Mouse (Mus musculus) frontal cortex, postnatal 36 days (tissue): Measurements from ENCODE around the gene Foxo1.

ENCODE experiments used
- DNase-seq, 2 experiments: peaks; one replicate each; pipeline ENCODE4 v3.0.0; 2022; ENCODE audit warnings: low spot score in 2 of 2

The Foxo1 gene

DNA sequence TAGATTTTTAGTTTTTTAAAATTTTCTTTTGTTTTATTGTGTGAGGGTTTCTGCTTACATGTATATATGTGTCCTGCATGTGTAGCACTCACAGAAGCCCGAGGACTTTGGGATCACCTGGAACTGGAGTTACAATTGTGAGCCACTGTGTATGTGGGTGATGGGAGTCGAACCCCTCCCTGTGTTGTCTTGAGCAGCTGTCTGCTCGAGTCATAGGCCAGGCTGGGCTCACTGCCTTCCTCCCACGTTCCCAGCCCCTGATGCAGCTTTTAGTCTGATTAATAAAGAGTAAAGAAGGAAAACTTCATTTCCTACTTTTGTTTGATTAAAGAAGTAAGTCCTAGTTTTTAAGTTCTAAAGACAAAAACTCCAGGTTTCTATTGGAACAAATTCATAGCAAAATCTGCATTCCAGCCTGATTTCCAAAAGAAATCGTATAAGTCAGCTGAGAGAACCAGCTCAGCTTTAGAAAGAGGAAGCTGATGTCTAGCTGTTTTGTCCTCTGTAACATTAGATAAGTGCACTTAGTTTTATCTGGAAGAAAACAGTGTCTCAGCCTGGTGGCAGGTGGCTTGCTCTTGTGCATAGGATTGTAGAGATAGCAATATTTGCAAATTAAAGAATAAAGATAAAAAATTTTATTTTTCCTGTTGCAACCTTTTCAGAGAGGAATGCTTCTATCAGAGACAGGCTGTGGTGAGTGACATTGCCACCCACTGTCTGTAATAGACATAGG is 40.6 kb downstream of the Foxo1 start:
- DNase-seq = no peak

DNA sequence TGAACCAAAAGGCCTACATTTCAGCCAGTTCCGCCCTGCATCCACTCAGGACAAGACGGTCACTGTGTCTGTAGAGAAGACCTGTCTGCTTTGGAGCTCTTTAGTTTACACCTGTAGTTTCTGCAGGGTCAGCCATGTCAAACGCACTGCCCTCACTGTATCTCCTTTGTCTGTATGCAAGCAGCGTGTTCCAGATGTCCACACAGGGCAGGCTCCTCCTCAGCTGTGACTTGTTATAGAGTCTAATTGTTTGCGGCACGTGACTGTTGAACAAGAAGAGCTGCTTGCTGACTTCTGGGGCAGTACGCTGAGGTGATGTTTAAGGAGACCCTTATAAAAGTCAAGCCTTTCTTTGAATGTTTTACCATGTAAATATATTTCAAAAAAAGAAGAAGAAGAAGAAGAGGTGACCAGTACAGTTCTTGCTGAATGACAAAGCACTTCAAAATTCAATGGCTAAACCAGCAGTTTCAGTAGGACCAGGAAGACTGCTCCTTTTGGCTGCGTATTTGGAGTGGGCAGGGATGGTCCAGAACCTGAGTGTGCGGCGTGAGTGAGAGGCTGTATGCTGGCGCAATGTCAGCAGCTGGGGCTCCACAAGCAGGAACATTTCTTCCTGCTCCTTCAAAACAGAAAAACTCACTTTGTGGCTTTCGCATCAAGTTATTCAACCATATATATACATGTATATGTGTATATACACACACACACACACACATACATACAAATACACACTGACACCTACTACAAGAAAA is 52.6 kb downstream of the Foxo1 start:
- no peak for DNase-seq

DNA sequence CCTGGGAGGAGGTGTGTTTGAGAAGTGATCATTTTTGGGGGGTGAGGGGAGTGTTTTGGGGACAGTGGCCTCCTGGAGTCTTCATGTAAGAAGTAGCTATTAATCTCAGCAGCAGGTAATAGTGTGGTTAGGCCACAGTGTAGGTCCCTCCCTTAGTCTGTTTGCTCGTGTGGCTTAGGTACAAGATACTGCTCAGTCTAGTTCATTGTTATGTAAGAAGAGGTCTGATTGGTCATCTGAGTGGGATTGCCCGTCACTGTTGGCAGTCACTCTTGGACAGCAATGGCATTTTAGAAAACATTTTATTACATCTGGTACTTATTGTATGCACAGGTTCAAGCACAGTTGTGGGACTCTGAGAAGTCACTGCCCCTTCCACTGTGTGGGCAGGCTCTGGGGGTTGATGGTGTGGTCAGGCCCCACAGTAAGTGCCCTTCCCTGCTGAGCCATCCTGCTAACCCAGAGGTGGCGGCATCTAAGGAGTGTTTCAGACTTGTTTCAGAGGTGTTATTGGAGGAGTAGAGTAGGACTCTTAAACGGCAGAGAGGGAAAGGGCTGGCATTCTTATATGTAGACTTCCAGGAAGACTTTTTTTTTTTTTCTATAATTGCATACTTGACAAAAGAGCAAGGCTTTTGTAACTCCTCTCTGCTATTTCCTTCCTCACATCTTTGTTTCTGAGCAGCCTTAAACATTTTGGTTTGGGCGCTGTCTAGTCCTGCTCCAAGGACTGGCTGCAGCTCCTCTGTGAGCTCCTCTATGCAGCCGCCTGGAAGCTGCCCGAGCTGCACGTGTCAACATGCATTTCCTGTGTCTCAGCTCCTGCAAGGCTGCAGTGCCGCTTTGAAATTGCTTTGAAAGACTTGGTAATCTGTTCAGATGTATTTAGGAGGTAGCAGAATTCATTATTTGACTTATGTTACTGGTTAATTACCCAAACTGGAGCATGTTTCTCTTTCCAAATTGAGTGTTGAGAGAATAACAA is 54.6 kb downstream of the Foxo1 start:
- no peak for DNase-seq

DNA sequence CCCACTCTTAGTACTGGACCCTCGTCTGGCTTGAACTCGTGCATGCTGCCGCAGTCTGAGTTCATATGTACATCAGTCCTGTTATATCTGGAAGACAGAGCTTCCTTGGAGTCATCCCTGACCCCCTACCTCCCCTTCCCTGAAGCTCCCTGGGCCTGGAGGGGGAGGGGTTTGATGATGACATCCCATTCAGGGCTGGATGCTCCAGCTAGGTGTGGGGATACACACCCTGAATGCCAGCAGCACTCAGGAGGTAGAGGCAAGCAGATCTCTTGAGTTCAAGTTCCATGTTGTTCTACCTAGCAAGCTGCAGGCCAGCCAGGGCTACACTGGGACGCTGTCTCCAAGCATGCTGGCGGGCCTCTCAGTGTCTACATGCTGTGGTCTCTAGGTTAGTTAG is 56.9 kb downstream of the Foxo1 start:
- DNase-seq = no peak

DNA sequence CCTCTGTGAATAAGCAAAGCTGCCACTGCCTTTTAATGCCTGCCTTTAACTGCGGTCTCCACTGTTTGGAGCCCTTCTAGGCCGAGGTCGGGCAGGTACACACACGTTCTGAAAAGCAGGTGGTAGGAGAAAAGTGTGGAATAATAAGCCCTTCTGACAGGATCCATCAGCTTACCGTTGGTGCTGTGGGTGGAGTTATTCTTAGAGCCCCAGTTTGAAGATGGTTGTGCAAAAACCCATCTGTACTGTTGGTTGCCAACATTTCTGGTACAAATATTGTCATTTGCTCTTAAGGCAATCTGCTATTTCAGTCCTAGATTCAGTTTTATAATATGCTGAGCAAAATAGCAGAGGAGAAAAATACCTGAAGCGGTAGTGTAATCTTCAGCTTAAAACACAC is 58.6 kb downstream of the Foxo1 start:
- DNase-seq = peak; percentile 20 to 59

DNA sequence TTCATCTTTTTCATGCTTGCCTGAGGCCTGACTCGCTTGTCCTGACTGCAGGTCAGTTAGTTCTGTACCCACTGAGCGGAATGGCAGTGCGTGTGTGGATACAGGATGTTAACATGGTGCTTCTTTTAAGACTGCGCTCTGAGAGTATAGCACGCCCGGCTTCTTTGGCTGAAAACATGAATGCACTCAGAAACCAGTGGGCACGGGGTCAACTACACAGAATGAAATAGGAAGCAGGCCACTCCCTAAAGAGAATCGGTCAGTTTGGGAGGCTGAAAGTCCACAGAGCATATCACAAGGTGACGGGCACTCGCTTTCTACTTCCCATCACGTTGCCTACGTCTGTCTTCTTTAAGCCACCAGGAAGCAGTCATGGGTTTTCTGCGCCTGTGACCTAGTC is 59.0 kb downstream of the Foxo1 start:
- DNase-seq = no peak

DNA sequence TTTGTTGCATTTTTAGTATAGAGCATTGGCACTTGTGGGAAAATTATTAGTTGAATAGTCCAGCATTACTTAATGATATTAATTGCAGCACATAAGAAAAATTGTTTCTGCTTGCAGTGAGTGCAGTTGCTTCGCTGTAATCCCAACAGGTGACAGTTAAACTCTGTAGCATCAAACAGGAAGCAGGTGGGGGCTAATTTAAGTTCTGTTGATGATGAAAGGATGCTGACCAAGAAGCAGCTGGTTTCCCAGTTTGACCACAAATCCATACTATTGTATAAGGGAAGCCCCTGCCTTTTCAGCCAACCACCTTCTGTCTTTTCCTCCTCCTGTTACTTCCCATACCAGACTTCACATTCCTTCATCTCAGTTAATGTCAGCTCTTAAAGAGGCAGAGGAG is 63.6 kb downstream of the Foxo1 start:
- DNase-seq = no peak

DNA sequence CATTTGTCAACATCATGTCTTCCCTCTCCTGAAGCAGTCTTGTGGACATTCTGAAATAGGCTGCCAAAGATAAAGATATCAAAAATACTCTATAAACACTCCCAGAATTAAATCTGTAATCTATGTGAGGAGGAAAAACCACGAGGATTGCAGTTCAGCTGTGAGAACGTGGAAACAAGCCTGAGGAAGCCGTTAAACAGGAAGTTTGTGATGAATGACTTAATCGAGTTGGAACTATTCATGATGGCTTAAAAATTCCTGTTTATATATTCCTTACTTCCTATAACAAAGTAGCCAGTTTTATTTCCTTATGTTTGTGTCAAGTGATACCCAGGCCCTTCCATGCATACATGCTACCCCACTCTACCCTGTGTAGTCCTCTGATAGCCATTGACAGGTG is 70.6 kb downstream of the Foxo1 start:
- DNase-seq = no peak

DNA sequence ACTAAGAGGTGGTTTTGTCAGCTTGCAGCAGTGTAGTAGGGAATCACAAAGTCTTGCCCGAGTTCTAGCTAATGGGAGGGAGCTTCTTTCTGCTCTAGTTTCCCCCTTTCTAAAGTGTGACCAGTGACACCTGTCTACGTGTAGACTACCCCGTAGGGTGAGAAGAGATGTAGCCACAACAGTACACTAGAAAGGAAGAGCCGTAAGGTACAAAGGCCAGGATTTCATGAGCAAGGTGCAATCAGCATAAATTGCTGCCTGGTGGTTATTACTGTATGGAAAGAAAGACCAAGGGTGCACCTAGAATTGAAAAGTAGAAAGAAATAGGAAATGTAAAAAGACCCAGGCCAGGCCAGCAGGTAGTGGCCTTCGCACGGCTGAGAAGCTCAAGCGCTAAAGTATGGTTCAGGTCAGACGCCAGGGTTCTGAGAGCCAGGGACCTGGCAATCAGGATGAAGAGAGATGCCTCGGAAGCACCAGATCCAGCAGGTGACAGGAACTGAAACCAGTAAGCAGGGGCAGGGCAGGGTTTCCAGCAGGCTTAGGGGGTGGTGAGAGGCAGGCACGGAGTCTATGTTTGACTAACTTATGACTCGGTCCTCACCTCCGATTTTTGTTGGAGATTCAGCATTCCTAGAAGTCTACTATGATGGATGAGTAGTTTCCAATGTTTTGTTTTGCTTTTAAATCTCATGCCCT is 72.3 kb downstream of the Foxo1 start:
- no peak for DNase-seq

DNA sequence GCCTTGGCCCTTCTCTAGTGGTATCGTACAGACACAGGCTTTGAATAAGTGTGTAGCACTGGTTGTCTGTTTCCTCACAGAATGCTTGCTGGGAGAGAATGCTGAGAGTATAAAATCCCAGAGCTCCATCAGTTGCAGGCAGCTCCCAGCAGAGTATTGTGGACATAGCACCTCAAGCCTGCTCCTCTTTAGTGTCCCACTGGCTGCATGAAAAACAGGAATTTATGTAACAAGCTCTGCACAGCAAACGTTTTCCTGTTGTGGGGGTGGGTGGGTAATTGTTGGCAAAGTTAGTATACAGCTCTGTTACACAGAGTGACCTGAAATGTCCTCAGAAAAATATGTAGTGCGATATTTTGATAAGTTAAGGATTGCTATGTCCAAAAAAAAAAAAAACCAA is 74.1 kb downstream of the Foxo1 start:
- peak in 1 of 2 experiments; percentile 30 for DNase-seq

DNA sequence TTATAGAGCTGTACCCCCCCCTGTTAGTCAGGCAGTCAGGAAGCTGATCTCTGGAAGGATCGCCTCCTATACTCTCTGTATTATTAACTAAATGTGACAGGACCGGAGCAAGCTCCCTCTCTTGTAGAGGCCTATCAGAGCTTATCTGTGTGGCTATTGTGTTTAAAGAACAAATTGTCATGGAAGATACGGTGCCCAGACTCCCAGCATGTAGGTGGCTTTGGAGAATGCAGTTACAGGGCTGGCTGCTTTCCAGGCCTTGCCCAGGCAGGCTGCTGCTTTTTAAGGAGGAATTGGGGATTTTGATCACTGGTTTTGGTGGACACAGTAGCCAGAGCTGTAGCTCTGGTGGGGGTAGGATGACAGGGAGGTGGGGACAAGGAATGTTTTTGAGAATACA is 74.7 kb downstream of the Foxo1 start:
- peak; percentile 16 to 53 for DNase-seq

DNA sequence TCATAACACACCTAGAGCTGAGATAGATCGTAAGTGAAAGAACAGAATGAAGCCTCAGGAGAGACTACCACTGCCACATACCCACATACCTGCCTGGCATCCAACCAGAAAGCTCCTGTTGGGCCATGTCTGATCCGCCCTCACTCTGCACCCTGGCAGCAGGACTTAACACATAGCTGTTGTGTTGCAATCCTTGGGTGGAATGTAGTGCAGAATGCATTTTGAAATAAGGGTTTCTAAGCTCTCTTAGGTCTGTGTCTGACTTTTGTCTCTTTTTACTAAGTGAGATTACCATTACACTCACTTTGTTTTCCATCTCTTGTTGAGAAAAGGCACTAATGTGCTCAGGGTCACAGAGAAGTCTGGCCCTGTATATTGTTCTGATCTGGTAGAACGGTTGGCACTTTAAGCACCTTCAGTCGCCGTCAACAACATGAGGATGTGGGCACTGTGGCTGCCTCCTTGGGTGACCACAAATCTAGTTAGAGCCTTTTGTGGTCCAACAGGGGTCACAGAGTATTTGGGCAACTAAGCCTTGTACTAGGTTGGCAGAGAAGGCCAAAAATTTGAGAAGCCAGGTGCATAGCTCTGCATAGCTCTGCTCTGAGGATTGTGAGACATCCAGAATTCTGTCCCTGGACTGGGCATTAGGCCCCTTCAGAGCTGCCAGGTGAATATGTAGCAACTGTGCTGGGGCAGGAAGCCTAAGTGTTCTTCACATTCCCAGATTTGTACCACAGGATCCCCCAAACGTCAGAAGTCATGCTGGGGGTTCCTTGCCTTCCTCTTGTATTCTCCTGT is 75.3 kb downstream of the Foxo1 start:
- no peak for DNase-seq

DNA sequence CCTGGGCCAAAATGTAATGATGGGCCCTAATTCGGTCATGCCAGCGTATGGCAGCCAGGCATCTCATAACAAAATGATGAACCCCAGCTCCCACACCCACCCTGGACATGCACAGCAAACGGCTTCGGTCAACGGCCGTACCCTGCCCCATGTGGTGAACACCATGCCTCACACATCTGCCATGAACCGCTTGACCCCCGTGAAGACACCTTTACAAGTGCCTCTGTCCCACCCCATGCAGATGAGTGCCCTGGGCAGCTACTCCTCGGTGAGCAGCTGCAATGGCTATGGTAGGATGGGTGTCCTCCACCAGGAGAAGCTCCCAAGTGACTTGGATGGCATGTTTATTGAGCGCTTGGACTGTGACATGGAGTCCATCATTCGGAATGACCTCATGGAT is 77.7 kb downstream of the Foxo1 start:
- no peak for DNase-seq

DNA sequence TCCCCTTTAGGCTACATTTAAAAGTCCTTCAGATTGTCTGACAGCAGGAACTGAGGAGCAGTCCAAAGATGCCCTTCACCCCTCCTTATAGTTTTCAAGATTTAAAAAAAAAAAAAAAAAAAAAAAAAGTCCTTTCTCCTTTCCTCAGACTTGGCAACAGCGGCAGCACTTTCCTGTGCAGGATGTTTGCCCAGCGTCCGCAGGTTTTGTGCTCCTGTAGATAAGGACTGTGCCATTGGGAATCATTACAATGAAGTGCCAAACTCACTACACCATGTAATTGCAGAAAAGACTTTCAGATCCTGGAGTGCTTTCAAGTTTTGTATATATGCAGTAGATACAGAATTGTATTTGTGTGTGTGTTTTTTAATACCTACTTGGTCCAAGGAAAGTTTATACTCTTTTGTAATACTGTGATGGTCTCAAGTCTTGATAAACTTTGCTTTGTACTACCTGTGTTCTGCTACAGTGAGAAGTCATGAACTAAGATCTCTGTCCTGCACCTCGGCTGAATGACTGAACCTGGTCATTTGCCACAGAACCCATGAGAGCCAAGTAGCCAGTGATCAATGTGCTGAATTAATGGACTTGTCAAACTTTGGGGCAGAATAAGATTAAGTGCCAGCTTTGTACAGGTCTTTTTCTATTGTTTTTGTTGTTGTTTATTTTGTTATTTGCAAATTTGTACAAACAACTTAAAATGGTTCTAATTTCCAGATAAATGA is 79.0 kb downstream of the Foxo1 start:
- DNase-seq = no peak

DNA sequence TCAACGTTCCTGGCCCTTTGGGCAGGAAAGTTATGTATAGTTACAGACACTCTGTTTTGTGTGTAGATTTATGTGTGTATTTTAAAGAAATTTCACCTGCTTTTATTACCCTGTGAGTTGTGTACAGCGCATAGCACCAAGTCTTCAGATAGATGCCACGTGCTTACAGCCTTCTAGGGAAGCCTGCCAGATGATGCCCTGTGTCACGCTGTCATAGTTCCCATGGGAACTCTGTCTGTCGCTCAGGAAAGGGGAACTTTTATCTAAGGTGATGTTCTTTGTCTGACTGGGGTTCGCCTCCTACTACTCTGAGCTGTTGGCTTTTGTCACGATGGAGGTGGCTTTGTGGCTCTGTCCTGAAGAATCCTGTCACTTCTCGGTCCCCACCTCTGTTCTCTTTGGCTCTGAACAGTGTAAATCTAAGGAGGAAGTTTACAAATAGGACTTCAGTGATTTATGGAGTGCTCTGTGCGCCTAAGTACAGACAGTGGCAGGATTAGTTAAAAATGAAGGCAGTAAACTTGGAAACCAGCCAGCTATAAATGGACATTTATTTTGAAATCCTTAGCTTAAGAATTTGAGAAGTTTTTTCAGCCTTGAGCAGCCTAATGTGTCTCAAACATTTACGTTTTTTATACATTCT is 80.0 kb downstream of the Foxo1 start:
- DNase-seq = no peak

DNA sequence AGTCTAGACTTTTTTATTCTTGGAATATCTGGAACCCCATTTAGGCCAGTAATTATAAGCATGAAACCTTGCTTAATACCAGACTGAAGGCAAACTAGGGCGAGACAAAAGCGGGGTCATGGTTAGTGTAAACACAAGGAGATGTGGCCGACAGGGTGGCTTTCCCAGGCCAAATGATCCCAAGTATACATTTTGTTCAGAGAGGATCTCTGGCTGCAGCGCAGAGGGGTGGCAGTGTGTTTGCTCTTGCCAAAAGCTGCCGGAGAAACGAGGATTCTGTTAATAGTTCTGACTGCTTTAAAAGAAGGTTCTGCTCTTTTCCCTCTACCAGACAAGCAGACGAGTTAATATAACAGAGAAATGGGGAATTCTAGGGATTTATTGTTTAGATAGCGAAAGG is 82.5 kb downstream of the Foxo1 start:
- DNase-seq = no peak

DNA sequence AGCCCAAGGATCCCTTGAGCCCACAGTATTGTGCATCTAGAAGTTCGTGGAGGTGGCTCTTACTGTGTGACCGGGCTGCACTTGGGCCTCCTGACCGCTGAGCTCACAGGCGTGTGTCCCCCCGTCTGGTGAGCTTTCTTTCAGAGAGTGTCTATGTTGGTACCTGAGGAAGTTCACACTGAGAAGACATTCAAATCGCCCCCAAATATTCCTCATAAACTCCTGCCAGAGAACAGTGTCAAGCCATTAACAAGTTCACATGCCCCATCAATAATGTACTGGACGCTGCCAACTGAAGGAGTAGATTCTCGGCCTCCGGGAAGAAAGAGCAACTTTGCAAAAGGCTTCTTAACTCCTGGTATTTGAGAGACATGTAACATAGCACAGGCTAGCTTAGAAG is 83.8 kb downstream of the Foxo1 start:
- no peak for DNase-seq

DNA sequence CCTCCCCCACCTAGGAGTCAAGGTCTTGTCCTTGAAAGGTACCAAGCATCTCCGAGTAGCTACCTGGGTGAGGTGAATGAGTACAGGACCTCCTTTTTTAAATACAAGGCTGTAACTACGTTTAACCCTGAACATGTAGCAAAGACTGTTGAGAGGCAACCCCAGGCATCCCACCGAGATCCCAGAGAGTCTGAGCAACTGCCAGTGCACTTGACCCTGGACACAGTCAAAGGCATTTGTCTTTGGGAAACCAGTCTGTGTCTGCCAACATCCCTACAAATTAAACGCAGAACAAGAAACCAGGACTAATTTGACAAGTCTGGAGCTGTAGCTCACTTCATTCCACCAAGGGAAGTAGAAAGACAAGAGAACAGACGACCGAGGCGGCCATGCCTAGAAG is 86.1 kb downstream of the Foxo1 start:
- DNase-seq = no peak

DNA sequence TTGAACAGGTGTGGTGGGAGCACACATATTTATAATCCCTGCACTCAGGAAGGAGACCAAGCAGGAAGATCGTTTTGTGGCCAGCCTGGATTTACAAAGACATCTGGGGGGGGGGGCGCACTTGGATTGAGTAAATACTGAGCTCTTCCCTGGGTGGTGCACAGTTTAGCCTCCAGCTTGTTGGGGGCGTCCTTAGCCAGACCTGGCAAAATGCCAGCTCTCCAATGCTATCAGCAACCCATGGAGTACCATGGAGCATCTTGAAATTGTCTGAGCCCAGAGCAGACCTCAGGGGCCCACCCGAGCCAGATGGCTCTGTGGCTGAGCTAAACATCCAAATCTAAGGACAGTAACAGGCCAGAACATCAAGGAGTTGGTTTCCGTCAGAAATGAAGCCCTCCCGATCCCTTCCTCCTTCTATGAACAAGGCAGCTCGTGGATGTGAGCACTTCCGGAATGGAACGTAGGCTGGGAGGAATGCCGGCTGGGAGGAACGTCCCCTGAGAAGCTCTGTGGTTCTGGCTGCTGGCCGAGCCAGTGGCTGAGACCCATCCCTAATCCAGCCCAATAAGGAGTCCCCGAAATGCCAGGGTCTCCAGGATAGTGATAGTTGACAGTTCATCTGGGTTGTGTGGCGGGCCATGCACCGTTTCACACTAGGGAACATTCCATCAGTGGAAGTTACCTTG is 89.3 kb downstream of the Foxo1 start:
- DNase-seq = no peak
